Mouse (Mus musculus) midbrain, embryonic 11.5 days (tissue): ENCODE data around the gene Tasp1. TPM values are rescaled to one million over a fixed set of nuclear protein-coding genes. Genes with fewer than 3 reads are reported as not detected.
"Not testable (repeated sequence)": the region's sequence is repeated elsewhere in the genome, so short reads cannot be mapped to it uniquely, and the experiment has no call there.

Experiments
- ATAC-seq: fragments of 200-750 bp; cut with Nextera tagmentation; 2 replicates; pipeline ENCODE4 v1.8.0; 2017; ENCODE audit warnings: moderate TSS enrichment, moderate library complexity; ENCODE audit not compliant: low FRiP score
- DNase-seq: peaks from one replicate; pipeline ENCODE4 v3.0.0; 2015; ENCODE audit warnings: low spot score; ENCODE audit errors: missing footprints
- H3K27ac ChIP-seq: fragments of 300-500 bp; sonication (generic); 2 replicates; pipeline ENCODE4 v1.5.1; 2014; ENCODE audit warnings: low read depth, low read length
- H3K27me3 ChIP-seq: fragments of 300-500 bp; sonication (generic); 2 replicates; pipeline ENCODE4 v1.6.1; 2014; ENCODE audit warnings: mild to moderate bottlenecking, low read length, moderate library complexity, mixed read lengths; ENCODE audit not compliant: control insufficient read depth, insufficient read depth
- H3K36me3 ChIP-seq: fragments of 300-500 bp; sonication (generic); 2 replicates; pipeline ENCODE4 v1.6.1; 2014; ENCODE audit warnings: mild to moderate bottlenecking, low read length, moderate library complexity, mixed read lengths; ENCODE audit not compliant: control insufficient read depth, insufficient read depth
- H3K4me1 ChIP-seq: fragments of 300-500 bp; sonication (generic); 2 replicates; pipeline ENCODE4 v1.6.1; 2014; ENCODE audit warnings: low read length; ENCODE audit not compliant: control insufficient read depth, insufficient read depth
- H3K4me2 ChIP-seq: fragments of 300-500 bp; sonication (generic); 2 replicates; pipeline ENCODE4 v1.6.1; 2014; ENCODE audit warnings: mild to moderate bottlenecking, moderate library complexity
- H3K4me3 ChIP-seq: fragments of 300-500 bp; sonication (generic); 2 replicates; pipeline ENCODE4 v1.5.1; 2014; ENCODE audit warnings: low read depth, low read length
- H3K9ac ChIP-seq: fragments of 300-500 bp; sonication (generic); 2 replicates; pipeline ENCODE4 v1.6.1; 2014; ENCODE audit warnings: low read length
- H3K9me3 ChIP-seq: fragments of 300-500 bp; sonication (generic); 2 replicates; pipeline ENCODE4 v1.6.1; 2016; ENCODE audit warnings: low read length; ENCODE audit not compliant: control insufficient read depth
- WGBS: fragments of 180-500 bp; shearing (Covaris S2); extraction: QIAGEN DNeasy Blood & Tissue Kit; methylation state at CpG from one replicate; pipeline ENCODE4 v1.1.7; 2014; 5-methylcytosine and 5-hydroxymethylcytosine counted together
- polyA plus RNA-seq: library from polyadenylated mRNA; unstranded; fragments of >200 nt; fragmentation: Nextera tagmentation; extraction: Ambion mirVana; gene quantifications from 2 replicates; pipeline ENCODE4 v1.2.1, GENCODE M21; 2014

Tasp1 gene
- polyA plus RNA-seq, 1 experiment from 2014 or later, result 14.8 TPM

GRCm38 (mm10) chr2:139878052-139878621 lies 188.5 kb downstream of the Tasp1 start:
- Histone ChIP-seq H3K27me3 (no peaks in the 10 kb centered on the region), H3K9ac (no peak overlapping the region), H3K27ac (no peak overlapping the region), H3K4me2 (no peak overlapping the region), H3K36me3 (no peaks in the 10 kb centered on the region), H3K9me3 (no peaks in the 10 kb centered on the region), H3K4me1 (peaks cover 4% of the 10 kb centered on the region), H3K4me3 (no peak overlapping the region)
- DNase-seq (no peak), ATAC-seq (no peak)
- WGBS, result 90% methylated on average over 7 of the region's 7 CpGs

- Histone ChIP-seq H3K27me3 (no peaks in the 10 kb centered on the region), H3K4me3 (no peak overlapping the region), H3K9ac (no peak overlapping the region), H3K36me3 (no peaks in the 10 kb centered on the region), H3K4me1 (peaks cover 4% of the 10 kb centered on the region), H3K9me3 (no peaks in the 10 kb centered on the region), H3K4me2 (no peak overlapping the region), H3K27ac (no peak overlapping the region)
- ATAC-seq, result no peak
- 78% methylated on average over 3 of the region's 3 CpGs for WGBS
- DNase-seq, result peak; percentile 56
Observed at GRCm38 (mm10) chr2:139875876-139876275, 190.7 kb downstream of the Tasp1 start.

- peak; percentile 35; the same call in 1 of the 2 replicates for ATAC-seq
Observed at GRCm38 (mm10) chr2:139874173-139874572, 192.4 kb downstream of the Tasp1 start.

GRCm38 (mm10) chr2:139873762-139874161 lies 192.8 kb downstream of the Tasp1 start:
- Histone ChIP-seq H3K27me3 (no peaks in the 10 kb centered on the region), H3K4me3 (no peak overlapping the region), H3K36me3 (no peaks in the 10 kb centered on the region), H3K9me3 (no peaks in the 10 kb centered on the region), H3K4me1 (peaks cover 4% of the 10 kb centered on the region), H3K27ac (no peak overlapping the region), H3K4me2 (no peak overlapping the region), H3K9ac (no peak overlapping the region)
- WGBS, result 35% methylated on average over 2 of the region's 2 CpGs
- DNase-seq (peak; percentile 79), ATAC-seq (peak; percentile 38; the same call in 1 of the 2 replicates)

More at GRCm38 (mm10) chr2:139874173-139874572, 192.4 kb downstream of the Tasp1 start:
- WGBS, result 13% methylated on average over 3 of the region's 3 CpGs
- DNase-seq, result peak; percentile 77
- no peak overlapping the region for H3K9ac ChIP-seq
- H3K27ac ChIP-seq, result no peak overlapping the region
- H3K4me3 ChIP-seq, result no peak overlapping the region
- no peaks in the 10 kb centered on the region for H3K36me3 ChIP-seq
- H3K27me3 ChIP-seq, result no peaks in the 10 kb centered on the region
- no peak overlapping the region for H3K4me2 ChIP-seq
- peaks cover 4% of the 10 kb centered on the region for H3K4me1 ChIP-seq
- H3K9me3 ChIP-seq, result no peaks in the 10 kb centered on the region

- not testable (repeated sequence) for ATAC-seq, H3K27me3 ChIP-seq, H3K4me2 ChIP-seq, H3K27ac ChIP-seq, H3K9me3 ChIP-seq, H3K36me3 ChIP-seq, H3K9ac ChIP-seq, H3K4me3 ChIP-seq, H3K4me1 ChIP-seq
- WGBS, result 90% methylated on average over 2 of the region's 2 CpGs
- peak; percentile 31 for DNase-seq
Observed at GRCm38 (mm10) chr2:139869071-139869470, 197.5 kb downstream of the Tasp1 start.

- not testable (repeated sequence) for H3K4me1 ChIP-seq, H3K9me3 ChIP-seq, H3K4me3 ChIP-seq, H3K9ac ChIP-seq, H3K27ac ChIP-seq, ATAC-seq, H3K27me3 ChIP-seq, H3K36me3 ChIP-seq, H3K4me2 ChIP-seq
- WGBS, result 95% methylated on average over 3 of the region's 3 CpGs
- peak; percentile 33 for DNase-seq
Observed at GRCm38 (mm10) chr2:139863396-139863795, 203.2 kb downstream of the Tasp1 start.

DNA sequence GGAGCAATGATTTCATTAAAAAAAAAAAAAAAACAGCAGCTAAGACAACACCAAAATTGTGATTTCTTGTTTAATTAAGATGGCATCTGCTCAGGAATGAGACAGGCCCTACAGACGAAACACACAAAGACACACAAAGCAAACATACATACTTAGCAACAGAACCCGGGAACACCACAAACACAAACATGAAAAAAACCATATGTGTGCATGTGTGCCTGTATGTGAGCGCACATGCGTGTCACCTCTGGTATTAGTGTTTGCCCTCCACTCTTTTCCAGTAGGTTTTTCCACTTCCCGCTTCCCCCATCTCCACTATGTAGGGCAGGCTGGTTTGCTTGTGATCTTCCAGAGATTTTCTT lies 206.5 kb downstream of the Tasp1 start:
- Histone ChIP-seq H3K27me3 (no peaks in the 10 kb centered on the region), H3K36me3 (no peaks in the 10 kb centered on the region), H3K4me3 (no peak overlapping the region), H3K4me2 (no peak overlapping the region), H3K4me1 (no peaks in the 10 kb centered on the region), H3K9me3 (no peaks in the 10 kb centered on the region), H3K27ac (no peak overlapping the region), H3K9ac (no peak overlapping the region)
- WGBS, result 92% methylated on average over 5 of the region's 5 CpGs
- DNase-seq (peak; percentile 70), ATAC-seq (no peak)

DNA sequence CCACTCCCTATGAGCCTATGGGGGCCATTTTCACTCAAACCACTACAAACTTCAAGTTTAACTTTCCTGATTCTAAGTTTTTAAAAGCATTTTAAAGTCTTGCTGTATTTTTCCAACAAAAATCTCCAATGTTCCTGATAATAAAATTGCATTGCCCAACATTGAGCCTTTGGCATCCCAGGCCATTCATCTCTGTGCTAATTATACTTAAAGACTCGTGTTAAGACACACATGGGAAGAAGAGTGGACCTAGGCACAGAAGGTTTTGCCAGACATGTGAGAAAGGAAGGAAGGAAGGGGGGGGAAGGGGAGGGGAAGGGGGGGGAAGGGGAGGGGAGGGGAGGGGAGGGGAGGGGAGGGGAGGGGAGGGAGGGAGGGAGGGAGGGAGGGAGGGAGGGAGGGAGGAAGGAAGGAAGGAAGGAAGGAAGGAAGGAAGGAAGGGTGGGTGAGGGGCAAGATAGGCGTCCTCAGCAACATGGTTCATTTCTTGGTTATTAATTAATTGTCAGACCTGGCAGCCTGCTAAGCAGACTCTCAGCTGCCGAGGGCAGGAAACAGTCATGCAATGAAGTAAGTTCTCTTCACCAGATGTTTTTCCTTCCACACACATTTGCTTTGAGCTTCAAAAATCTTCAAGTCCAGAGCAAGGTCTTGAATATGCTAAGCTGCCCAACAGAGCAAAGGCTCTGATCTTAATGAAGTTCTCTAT lies 207.0 kb downstream of the Tasp1 start:
- Histone ChIP-seq H3K4me2 (no peak overlapping the region), H3K27ac (no peak overlapping the region), H3K9me3 (no peaks in the 10 kb centered on the region), H3K4me1 (no peaks in the 10 kb centered on the region), H3K27me3 (no peaks in the 10 kb centered on the region), H3K36me3 (no peaks in the 10 kb centered on the region), H3K4me3 (no peak overlapping the region), H3K9ac (no peak overlapping the region)
- no peak for DNase-seq
- WGBS, result 83% methylated on average over 3 of the region's 3 CpGs
- no peak for ATAC-seq

DNA sequence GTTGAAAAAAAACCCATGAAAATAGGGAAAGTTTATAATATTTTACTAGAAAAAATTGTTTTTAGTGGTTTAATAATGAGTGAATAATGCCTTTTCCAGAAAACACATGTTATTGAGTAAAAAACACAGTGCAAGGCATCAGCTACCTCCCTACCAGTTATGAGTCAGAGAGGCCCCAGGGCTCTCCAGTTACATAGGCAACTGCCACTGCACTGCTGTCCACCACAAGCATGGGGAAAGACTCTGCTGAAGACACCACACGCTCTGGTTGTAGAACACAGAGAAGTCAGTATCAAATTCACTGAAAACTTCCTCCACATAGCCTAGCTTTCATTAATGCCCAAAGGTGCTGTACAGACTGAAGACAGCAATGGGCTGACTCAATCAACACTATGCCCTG lies 217.0 kb downstream of the Tasp1 start:
- H3K9me3 ChIP-seq, result no peaks in the 10 kb centered on the region
- no peaks in the 10 kb centered on the region for H3K4me1 ChIP-seq
- no peak for ATAC-seq
- H3K27ac ChIP-seq, result no peak overlapping the region
- no peak overlapping the region for H3K9ac ChIP-seq
- 90% methylated on average over 1 of the region's 1 CpGs for WGBS
- no peak overlapping the region for H3K4me2 ChIP-seq
- H3K27me3 ChIP-seq, result no peaks in the 10 kb centered on the region
- no peak for DNase-seq
- no peaks in the 10 kb centered on the region for H3K36me3 ChIP-seq
- H3K4me3 ChIP-seq, result no peak overlapping the region
